Mouse (Mus musculus): ENCODE results near the gene Fam129a.

DNA sequence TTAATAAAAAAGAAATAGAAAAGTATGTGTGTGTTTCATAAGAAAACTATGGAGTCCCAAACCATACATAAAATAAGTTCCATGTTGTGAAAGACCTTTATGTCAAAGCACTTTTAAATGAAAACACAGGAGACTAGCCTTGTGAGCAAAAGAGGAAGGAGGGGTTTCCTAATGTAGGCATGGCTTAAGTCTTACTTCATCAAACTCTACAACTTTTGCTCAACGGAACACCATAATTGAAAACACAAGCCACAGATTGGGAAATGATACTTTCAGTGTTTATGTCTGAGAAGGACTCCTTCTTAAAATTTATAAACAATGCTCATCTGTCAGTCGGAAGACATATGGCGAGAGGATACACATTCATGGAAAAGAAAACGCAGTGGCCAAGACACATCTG is 54.3 kb downstream of the Fam129a start:
- TF ChIP-seq CTCF (IDR thresholded peaks at IDR 0.05; ENCODE audit: borderline replicate concordance, control insufficient read depth, extremely low read depth, insufficient read depth, low read length, poor library complexity) (no peak), POLR2A (IDR thresholded peaks at IDR 0.05; ENCODE audit: control insufficient read depth, extremely low read depth, insufficient read depth, low read length, poor library complexity) (no peak)

Measured in thymus, adult 2 months (tissue).